Mouse (Mus musculus): ENCODE measurements around the gene Prkch.

- TF ChIP-seq CTCF (IDR thresholded peaks at IDR 0.05; ENCODE audit: low read depth, low read length) (no peak), POLR2A (IDR thresholded peaks at IDR 0.05; ENCODE audit: borderline replicate concordance, low read depth, low read length) (no peak)
Measured at GRCm38 (mm10) chr12:73583813-73584609, 585 bp upstream of the Prkch start.
